Mouse (Mus musculus) C2C12 (cell line): ENCODE measurements around the gene Kcnk10. TPM values are rescaled to one million over a fixed set of nuclear protein-coding genes. Genes with fewer than 3 reads are reported as not detected.

Source experiments
- H3K27me3 ChIP-seq: one replicate; pipeline ENCODE4 v1.6.1; 2011; ENCODE audit not compliant: control insufficient read depth, insufficient read depth, insufficient read length
- H3K36me3 ChIP-seq: one replicate; pipeline ENCODE4 v1.6.1; 2011; ENCODE audit not compliant: control insufficient read depth, insufficient read depth
- H3K4me3 ChIP-seq: one replicate; pipeline ENCODE4 v1.5.1; 2011; ENCODE audit warnings: mild to moderate bottlenecking, control low read depth; ENCODE audit not compliant: poor library complexity, insufficient read depth, severe bottlenecking
- H3K79me2 ChIP-seq: one replicate; pipeline ENCODE4 v1.6.1; 2011; ENCODE audit not compliant: control insufficient read depth, insufficient read depth
- H3K79me3 ChIP-seq: one replicate; pipeline ENCODE4 v1.6.1; 2011; ENCODE audit warnings: low read depth, control low read depth
- H3ac ChIP-seq: one replicate; pipeline ENCODE3; 2011; ENCODE audit warnings: low read depth; ENCODE audit not compliant: control insufficient read depth, insufficient read length
- CEBPB ChIP-seq: IDR thresholded peaks from one replicate; pipeline ENCODE4 v1.6.1; 2011; ENCODE audit warnings: low read depth, mild to moderate bottlenecking, control low read depth, moderate library complexity
- CTCF ChIP-seq: IDR thresholded peaks from one replicate; pipeline ENCODE4 v1.5.1; 2011; ENCODE audit not compliant: control insufficient read depth, insufficient read depth, insufficient read length
- FOSL1 ChIP-seq: IDR thresholded peaks from one replicate; pipeline ENCODE4 v1.8.0; 2011; ENCODE audit warnings: mild to moderate bottlenecking, low read length; ENCODE audit not compliant: poor library complexity, insufficient read depth, severe bottlenecking
- MAX ChIP-seq: IDR thresholded peaks from one replicate; pipeline ENCODE4 v1.6.1; 2011; ENCODE audit warnings: mild to moderate bottlenecking, control low read depth
- MYOD1 ChIP-seq: IDR thresholded peaks from one replicate; pipeline ENCODE4 v1.6.1; 2011; ENCODE audit warnings: low read depth; ENCODE audit not compliant: control insufficient read depth, insufficient read length
- MYOG ChIP-seq: IDR thresholded peaks from one replicate; pipeline ENCODE4 v1.6.1; 2011; ENCODE audit not compliant: control insufficient read depth, insufficient read length; ENCODE audit errors: extremely low read depth
- USF1 ChIP-seq: IDR thresholded peaks from one replicate; pipeline ENCODE4 v1.6.1; 2011; ENCODE audit warnings: low read depth, mild to moderate bottlenecking, control low read depth, moderate library complexity
- polyA plus RNA-seq: library from polyadenylated mRNA; unstranded; fragments of >200 nt; fragmentation: generic; extraction: Trizol; gene quantifications from one replicate; pipeline ENCODE4 v1.2.1, GENCODE M21; 2012; ENCODE audit warnings: missing spikeins

Gene Kcnk10
- polyA plus RNA-seq, 1 experiment, result not detected

DNA sequence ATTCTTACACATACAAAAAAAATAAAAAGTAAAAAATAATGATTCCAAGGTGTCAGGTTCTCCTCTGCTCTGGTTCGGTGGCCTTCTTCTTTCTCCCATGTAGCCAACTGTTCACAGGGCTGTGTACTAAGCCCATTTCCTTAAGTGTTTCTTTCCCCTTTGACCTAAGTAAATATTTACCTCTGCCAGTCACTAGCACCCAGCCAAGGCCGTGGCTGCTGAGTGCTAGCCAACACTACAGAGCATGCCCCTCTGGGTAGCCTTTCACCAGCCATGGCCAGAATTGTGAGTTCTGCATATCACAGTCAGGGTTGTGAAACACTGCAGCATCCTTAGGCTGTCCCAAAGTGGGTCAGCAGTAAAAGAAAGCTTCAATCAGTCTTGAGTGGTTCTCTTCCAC is 140.0 kb downstream of the Kcnk10 start:
- Histone ChIP-seq H3ac (no peak overlapping the region), H3K79me2 (no peaks in the 10 kb centered on the region), H3K36me3 (no peaks in the 10 kb centered on the region), H3K4me3 (no peak overlapping the region), H3K27me3 (peaks cover 17% of the 10 kb centered on the region), H3K79me3 (no peaks in the 10 kb centered on the region)
- TF ChIP-seq MYOG (no peak), CEBPB (no peak), CTCF (no peak), USF1 (no peak), MAX (no peak), FOSL1 (no peak), MYOD1 (no peak)

DNA sequence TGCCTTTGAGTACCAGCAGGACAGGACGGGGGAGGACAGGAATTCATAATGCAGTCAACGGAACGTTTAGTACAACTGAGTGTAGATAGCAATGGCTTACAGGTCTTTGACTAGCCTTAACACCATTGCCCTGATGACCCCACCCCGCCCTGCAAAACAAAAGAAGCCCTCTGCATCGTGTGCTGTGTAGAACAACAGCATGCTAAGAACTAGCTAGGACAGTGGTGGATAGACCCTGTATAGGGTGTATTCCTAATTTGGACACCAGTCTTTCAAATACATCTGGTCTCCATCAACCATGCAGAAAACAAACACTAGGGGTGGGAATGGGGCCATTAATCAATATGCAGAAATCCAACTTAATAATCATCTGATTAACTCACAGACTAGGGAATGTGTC is 147.4 kb downstream of the Kcnk10 start:
- no peaks in the 10 kb centered on the region for H3K36me3 ChIP-seq
- H3K79me3 ChIP-seq, result no peaks in the 10 kb centered on the region
- H3K4me3 ChIP-seq, result no peak overlapping the region
- peaks cover 5% of the 10 kb centered on the region for H3K27me3 ChIP-seq
- H3ac ChIP-seq, result no peak overlapping the region
- no peaks in the 10 kb centered on the region for H3K79me2 ChIP-seq
- no peak for TF ChIP-seq CTCF
- no peak for TF ChIP-seq MAX
- TF ChIP-seq FOSL1, result no peak
- no peak for TF ChIP-seq CEBPB
- TF ChIP-seq MYOG, result no peak
- TF ChIP-seq USF1, result no peak
- no peak for TF ChIP-seq MYOD1

DNA sequence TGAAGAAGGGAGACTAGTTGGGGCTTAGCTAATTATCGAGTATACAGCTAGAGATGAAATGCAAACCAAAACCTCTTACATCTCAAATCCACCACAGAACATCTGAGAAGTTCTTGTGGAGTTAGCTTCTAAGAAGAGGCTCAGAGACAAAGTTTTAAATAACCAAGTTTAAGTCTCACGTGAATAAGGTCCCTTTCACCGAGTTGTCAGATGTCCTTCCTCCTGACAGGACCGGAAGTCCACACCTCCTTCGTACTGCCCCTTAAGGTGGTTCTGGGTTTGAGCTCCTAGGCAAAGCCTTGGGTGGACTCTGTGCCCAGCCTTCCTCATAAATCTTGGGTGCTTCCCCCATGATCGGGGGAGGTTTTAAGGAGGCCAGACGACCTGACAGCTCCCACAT is 156.8 kb downstream of the Kcnk10 start:
- H3ac ChIP-seq, result no peak overlapping the region
- H3K27me3 ChIP-seq, result peaks cover 15% of the 10 kb centered on the region
- H3K4me3 ChIP-seq, result no peak overlapping the region
- no peaks in the 10 kb centered on the region for H3K79me2 ChIP-seq
- H3K36me3 ChIP-seq, result no peaks in the 10 kb centered on the region
- TF ChIP-seq MYOD1, result no peak
- no peak for TF ChIP-seq USF1
- TF ChIP-seq FOSL1, result no peak
- no peak for TF ChIP-seq MAX
- no peak for TF ChIP-seq MYOG
- no peak for TF ChIP-seq CTCF
- no peak for TF ChIP-seq CEBPB
- no peaks in the 10 kb centered on the region for H3K79me3 ChIP-seq

DNA sequence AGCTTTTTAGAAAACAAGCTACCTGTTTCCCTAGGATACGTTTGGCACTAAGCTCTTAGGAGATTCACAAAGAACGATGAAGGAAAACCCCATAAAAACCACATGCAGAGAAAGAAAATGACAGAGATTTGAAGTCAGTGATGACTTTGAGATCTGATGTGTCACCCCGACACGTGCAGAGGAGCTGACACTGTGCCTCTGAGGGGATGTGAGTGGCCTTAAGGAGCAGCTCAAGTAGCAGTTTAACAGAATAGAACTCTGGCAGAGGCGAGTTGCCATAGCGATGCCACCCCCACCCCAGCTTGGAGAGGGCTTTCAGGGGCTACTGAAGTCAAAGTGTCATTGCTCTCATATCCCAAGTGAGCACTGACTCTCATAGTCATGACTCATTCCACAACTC is 158.3 kb downstream of the Kcnk10 start:
- Histone ChIP-seq H3K27me3 (peaks cover 18% of the 10 kb centered on the region), H3ac (no peak overlapping the region), H3K36me3 (no peaks in the 10 kb centered on the region), H3K4me3 (no peak overlapping the region), H3K79me2 (no peaks in the 10 kb centered on the region), H3K79me3 (no peaks in the 10 kb centered on the region)
- TF ChIP-seq USF1 (no peak), CEBPB (no peak), MAX (no peak), MYOG (no peak), CTCF (no peak), FOSL1 (no peak), MYOD1 (no peak)

DNA sequence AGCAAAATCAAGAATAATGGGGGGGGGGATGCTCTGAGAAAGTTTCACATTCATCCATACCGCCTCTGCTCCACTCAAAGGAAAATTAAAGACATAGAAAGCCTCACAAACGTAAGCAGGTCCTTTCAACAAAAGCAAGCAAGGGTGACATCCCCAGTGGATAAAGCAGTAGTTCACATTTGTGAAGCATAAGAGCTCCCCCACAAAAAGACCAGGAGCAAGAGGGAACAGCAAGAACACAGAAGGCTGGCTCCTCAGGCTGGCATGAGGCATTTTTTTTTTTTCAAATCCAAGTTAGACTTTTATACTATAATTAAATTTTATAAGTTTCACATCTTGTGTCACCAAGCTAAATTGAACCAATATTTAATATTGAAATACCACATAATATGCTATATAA is 168.5 kb downstream of the Kcnk10 start:
- Histone ChIP-seq H3K79me2 (no peaks in the 10 kb centered on the region), H3K79me3 (no peaks in the 10 kb centered on the region), H3ac (no peak overlapping the region), H3K36me3 (no peaks in the 10 kb centered on the region), H3K4me3 (no peak overlapping the region), H3K27me3 (no peaks in the 10 kb centered on the region)
- TF ChIP-seq FOSL1 (no peak), CEBPB (no peak), USF1 (no peak), MAX (no peak), MYOG (no peak), CTCF (no peak), MYOD1 (no peak)

DNA sequence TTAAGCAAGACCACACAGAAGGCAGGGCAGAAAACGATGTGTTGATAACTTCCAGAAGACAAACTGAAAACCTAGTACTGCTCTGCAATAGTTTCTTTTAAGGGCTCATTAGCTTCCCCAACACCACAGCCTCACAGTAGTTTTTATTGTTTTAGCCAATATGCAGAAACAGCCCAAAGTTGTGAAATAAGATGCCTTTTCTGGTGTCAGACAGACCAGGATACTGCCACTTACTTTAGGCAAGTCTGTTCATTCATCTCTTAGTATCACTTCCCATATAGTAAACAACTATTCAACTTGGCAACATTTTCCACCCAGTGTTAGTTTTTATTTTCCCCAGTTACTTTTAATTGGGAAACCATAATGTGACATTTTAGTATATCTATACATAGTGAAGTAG is 171.5 kb downstream of the Kcnk10 start:
- no peak overlapping the region for H3ac ChIP-seq
- TF ChIP-seq MYOG, result no peak
- TF ChIP-seq CEBPB, result no peak
- no peak for TF ChIP-seq CTCF
- no peak for TF ChIP-seq FOSL1
- TF ChIP-seq USF1, result no peak
- TF ChIP-seq MAX, result no peak
- no peak for TF ChIP-seq MYOD1

More for the DNA sequence above, 171.5 kb downstream of the Kcnk10 start:
- Histone ChIP-seq H3K79me3 (no peaks in the 10 kb centered on the region), H3K36me3 (no peaks in the 10 kb centered on the region), H3K79me2 (no peaks in the 10 kb centered on the region), H3K27me3 (no peaks in the 10 kb centered on the region), H3K4me3 (no peak overlapping the region)
